Mouse (Mus musculus) intestine, embryonic 14.5 days (tissue): Measurements from ENCODE around the gene Brca1. TPM values are rescaled to one million over a fixed set of nuclear protein-coding genes. Genes with fewer than 3 reads are reported as not detected.
"Not testable (repeated sequence)": the region's sequence is repeated elsewhere in the genome, so short reads cannot be mapped to it uniquely, and the experiment has no call there.

Experiments used
- ATAC-seq: fragments of 200-750 bp; cut with Nextera tagmentation; replicated peaks from 2 replicates; pipeline ENCODE4 v1.8.0; 2017; ENCODE audit warnings: low read depth, moderate number of reproducible peaks, moderate TSS enrichment, moderate library complexity; ENCODE audit not compliant: low FRiP score, low TSS enrichment
- DNase-seq: peaks from one replicate; pipeline ENCODE4 v3.0.0-alpha.2; 2018; ENCODE audit warnings: low spot score
- H3K27ac ChIP-seq: fragments of 300-500 bp; sonication (generic); 2 replicates; pipeline ENCODE4 v1.5.1; 2014; ENCODE audit warnings: low read depth, mild to moderate bottlenecking, control low read depth
- H3K27me3 ChIP-seq: fragments of 300-500 bp; sonication (generic); replicated peaks from 2 replicates; pipeline ENCODE4 v1.6.1; 2014; ENCODE audit warnings: low read length, control low read depth; ENCODE audit not compliant: control insufficient read depth, insufficient read depth
- H3K36me3 ChIP-seq: fragments of 300-500 bp; sonication (generic); 2 replicates; pipeline ENCODE4 v1.6.1; 2014; ENCODE audit warnings: low read length, control low read depth; ENCODE audit not compliant: control insufficient read depth, insufficient read depth
- H3K4me1 ChIP-seq: fragments of 300-500 bp; sonication (generic); replicated peaks from 2 replicates; pipeline ENCODE4 v1.6.1; 2014; ENCODE audit warnings: low read length, control low read depth, mixed read lengths; ENCODE audit not compliant: control insufficient read depth, insufficient read depth
- H3K4me2 ChIP-seq: fragments of 300-500 bp; sonication (generic); 2 replicates; pipeline ENCODE4 v1.6.1; 2014; ENCODE audit warnings: low read length
- H3K4me3 ChIP-seq: fragments of 300-500 bp; sonication (generic); 2 replicates; pipeline ENCODE4 v1.5.1; 2014; ENCODE audit warnings: low read depth, low read length, control low read depth, mixed read lengths
- H3K9ac ChIP-seq: fragments of 300-500 bp; sonication (generic); 2 replicates; pipeline ENCODE4 v1.6.1; 2014; ENCODE audit warnings: mild to moderate bottlenecking, low read length
- H3K9me3 ChIP-seq: fragments of 300-500 bp; sonication (generic); 2 replicates; pipeline ENCODE4 v1.6.1; 2016; ENCODE audit warnings: low read length, control low read depth; ENCODE audit not compliant: control insufficient read depth
- WGBS: fragments of 180-500 bp; shearing (Covaris S2); extraction: QIAGEN DNeasy Blood & Tissue Kit; methylation state at CpG from one replicate; pipeline ENCODE4 v1.1.7; 2014; 5-methylcytosine and 5-hydroxymethylcytosine counted together
- polyA plus RNA-seq: library from polyadenylated mRNA; unstranded; fragments of >200 nt; fragmentation: Nextera tagmentation; extraction: Ambion mirVana; gene quantifications from 2 replicates; pipeline ENCODE4 v1.2.1, GENCODE M21; 2014

The Brca1 gene
- polyA plus RNA-seq, 1 experiment from 2014 or later, result 13.3 TPM

- Histone ChIP-seq H3K9me3 (no peaks in the 10 kb centered on the region), H3K4me1 (peaks cover 4% of the 10 kb centered on the region; the same call in 1 of the 2 replicates), H3K27ac (no peak overlapping the region), H3K36me3 (peaks cover 23% of the 10 kb centered on the region; the same call in 1 of the 2 replicates), H3K27me3 (no peaks in the 10 kb centered on the region), H3K4me3 (no peak overlapping the region), H3K4me2 (no peak overlapping the region), H3K9ac (no peak overlapping the region)
- DNase-seq (no peak), ATAC-seq (no peak)
- 75% methylated on average over 7 of the region's 7 CpGs for WGBS
Measured at GRCm38 (mm10) chr11:101455627-101456026, 96.1 kb downstream of the Brca1 start.

GRCm38 (mm10) chr11:101454702-101455101 is 97.1 kb downstream of the Brca1 start:
- Histone ChIP-seq H3K4me1 (peaks cover 4% of the 10 kb centered on the region; the same call in 1 of the 2 replicates), H3K9ac (no peak overlapping the region), H3K4me2 (no peak overlapping the region), H3K4me3 (no peak overlapping the region), H3K27me3 (no peaks in the 10 kb centered on the region), H3K9me3 (no peaks in the 10 kb centered on the region), H3K27ac (no peak overlapping the region), H3K36me3 (peaks cover 17% of the 10 kb centered on the region; the same call in 1 of the 2 replicates)
- DNase-seq (no peak), ATAC-seq (no peak)
- WGBS, result 71% methylated on average over 6 of the region's 6 CpGs

DNA sequence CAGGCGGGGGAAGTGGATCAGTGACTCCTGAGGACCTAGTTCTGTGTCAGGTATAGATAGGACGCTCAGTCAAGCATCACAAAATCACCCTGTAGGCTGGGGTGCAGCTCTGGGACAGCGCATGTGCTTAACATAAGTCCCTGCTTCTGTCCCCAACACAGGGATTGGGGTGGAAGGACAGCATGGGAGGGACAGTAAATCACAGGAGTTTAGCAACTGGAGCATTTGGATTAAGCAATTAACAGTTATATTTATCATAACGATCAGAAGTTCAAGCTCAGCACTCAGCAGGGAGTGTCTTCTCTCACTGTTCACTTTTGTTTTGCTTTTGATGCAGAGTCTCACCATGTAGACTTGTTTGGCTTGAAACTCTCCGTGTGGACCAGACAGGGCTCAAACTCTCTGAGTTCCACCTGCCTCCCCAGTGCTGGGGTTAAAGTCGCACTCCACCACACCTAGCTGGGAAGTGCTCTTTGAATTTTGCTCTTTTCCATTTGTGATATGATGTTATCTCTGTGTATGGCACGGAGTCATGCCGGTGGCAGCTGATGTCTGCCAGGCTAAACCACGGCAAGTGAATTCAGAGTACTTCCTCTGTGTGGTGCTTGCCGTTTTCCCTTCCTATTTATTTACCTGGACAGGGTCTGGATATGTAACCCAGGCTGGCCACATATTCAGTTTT is 99.5 kb downstream of the Brca1 start:
- H3K4me3 ChIP-seq, result no peak overlapping the region
- no peak for ATAC-seq
- no peaks in the 10 kb centered on the region for H3K27me3 ChIP-seq
- 0 out of 2 replicates have a peak, but pooled peaks cover 2% of the 10 kb centered on the region for H3K4me1 ChIP-seq
- no peak for DNase-seq
- no peak overlapping the region for H3K4me2 ChIP-seq
- WGBS, result 71% methylated on average over 10 of the region's 10 CpGs
- H3K9me3 ChIP-seq, result no peaks in the 10 kb centered on the region
- H3K27ac ChIP-seq, result no peak overlapping the region
- H3K36me3 ChIP-seq, result 0 out of 2 replicates have a peak, but pooled peaks cover under 1% of the 10 kb centered on the region
- H3K9ac ChIP-seq, result no peak overlapping the region

DNA sequence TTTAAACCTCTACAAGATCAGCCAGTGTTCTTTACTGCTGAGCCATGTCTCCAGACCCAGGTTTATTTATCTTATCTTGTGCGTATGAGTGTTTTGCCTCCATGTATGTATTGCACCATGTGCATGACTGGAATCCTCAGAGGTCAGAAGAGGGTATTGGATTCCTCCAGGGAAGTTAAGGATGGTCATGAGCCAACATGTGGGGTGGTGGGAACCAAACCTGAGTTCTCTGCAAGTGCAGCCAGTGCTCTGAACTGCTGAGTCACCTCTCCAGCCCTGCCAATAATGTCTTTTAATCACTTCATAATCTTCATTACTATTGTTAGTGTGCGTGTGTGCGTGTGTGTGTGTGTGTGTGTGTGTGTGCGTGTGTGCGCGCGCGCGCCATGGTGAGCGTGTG is 100.2 kb downstream of the Brca1 start:
- 89% methylated on average over 10 of the region's 10 CpGs for WGBS
- Histone ChIP-seq H3K27ac (no peak overlapping the region), H3K36me3 (no peaks in the 10 kb centered on the region), H3K4me3 (no peak overlapping the region), H3K4me2 (no peak overlapping the region), H3K27me3 (no peaks in the 10 kb centered on the region), H3K9ac (no peak overlapping the region), H3K4me1 (0 out of 2 replicates have a peak, but pooled peaks cover 2% of the 10 kb centered on the region), H3K9me3 (no peaks in the 10 kb centered on the region)
- DNase-seq, result no peak
- ATAC-seq, result no peak

DNA sequence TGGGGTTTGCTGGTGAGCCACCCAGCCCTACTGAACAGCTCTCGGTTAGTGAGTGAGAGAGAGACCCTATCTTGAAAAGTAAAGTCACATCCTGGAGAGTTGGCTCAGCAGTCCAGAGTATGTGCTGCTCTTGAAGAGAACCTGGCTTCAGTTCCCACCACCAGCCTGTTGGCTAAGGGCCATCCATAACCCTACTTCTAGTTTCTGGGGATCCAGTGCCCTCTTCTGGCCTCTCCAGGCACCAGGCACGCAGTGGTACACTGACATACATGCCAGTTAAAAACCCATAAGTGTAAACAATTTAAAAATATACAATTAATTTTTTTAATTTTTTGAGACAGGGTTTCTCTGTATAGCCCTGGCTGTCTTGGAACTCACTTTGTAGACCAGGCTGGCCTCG is 101.4 kb downstream of the Brca1 start:
- WGBS, result 86% methylated on average over 3 of the region's 3 CpGs

GRCm38 (mm10) chr11:101449596-101449995 is 102.2 kb downstream of the Brca1 start:
- WGBS, result 72% methylated on average over 4 of the region's 4 CpGs
- DNase-seq, H3K4me2 ChIP-seq, H3K27ac ChIP-seq, ATAC-seq, H3K4me3 ChIP-seq, H3K27me3 ChIP-seq, H3K4me1 ChIP-seq, H3K9me3 ChIP-seq, H3K9ac ChIP-seq: not testable (repeated sequence)
- peaks cover 14% of the 10 kb centered on the region for H3K36me3 ChIP-seq

More for the DNA sequence above, 101.4 kb downstream of the Brca1 start:
- ATAC-seq (no peak), DNase-seq (no peak)
- H3K4me3 ChIP-seq, result no peak overlapping the region
- no peaks in the 10 kb centered on the region for H3K9me3 ChIP-seq
- H3K4me2 ChIP-seq, result no peak overlapping the region
- H3K27ac ChIP-seq, result no peak overlapping the region
- 0 out of 2 replicates have a peak, but pooled peaks cover 2% of the 10 kb centered on the region for H3K4me1 ChIP-seq
- peaks cover 6% of the 10 kb centered on the region for H3K36me3 ChIP-seq
- H3K27me3 ChIP-seq, result no peaks in the 10 kb centered on the region
- no peak overlapping the region for H3K9ac ChIP-seq

DNA sequence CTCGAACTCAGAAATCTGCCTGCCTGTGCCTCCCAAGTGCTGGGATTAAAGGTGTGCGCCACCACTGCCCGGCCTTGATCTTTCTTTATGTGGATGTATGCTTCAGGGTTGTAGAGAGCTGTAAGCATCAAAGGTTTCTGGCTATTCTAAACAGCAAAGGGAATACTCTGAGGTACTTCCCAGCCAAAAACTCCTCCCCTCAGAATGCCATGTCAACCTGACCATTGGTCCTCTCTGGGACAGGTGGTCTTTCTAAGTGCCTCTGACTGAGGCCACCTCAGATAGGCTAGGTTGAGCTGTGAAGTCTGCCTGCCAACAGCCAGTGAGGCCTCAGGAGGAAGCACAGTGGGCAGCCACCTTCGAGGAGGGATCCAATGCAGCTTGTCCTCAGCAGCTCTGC is 102.9 kb downstream of the Brca1 start:
- peaks cover 21% of the 10 kb centered on the region for H3K36me3 ChIP-seq
- no peaks in the 10 kb centered on the region for H3K27me3 ChIP-seq
- H3K4me2 ChIP-seq, result peak overlapping the region; percentile 50
- DNase-seq (no peak), ATAC-seq (0 out of 2 replicates have a peak, but pooled peaks have one; percentile 1)
- 80% methylated on average over 4 of the region's 4 CpGs for WGBS
- peak overlapping the region; percentile 39 for H3K4me3 ChIP-seq
- peaks cover 6% of the 10 kb centered on the region for H3K4me1 ChIP-seq
- no peak overlapping the region for H3K9ac ChIP-seq
- no peaks in the 10 kb centered on the region for H3K9me3 ChIP-seq
- peak overlapping the region; percentile 44; the same call in 1 of the 2 replicates for H3K27ac ChIP-seq

GRCm38 (mm10) chr11:101448274-101448746 is 103.4 kb downstream of the Brca1 start, which contains the start of gene Ifi35:
Gene Ifi35, plus strand, starts transcription at chr11:101448407.
- ATAC-seq (peak; percentile 47), DNase-seq (peak; percentile 78)
- Histone ChIP-seq H3K4me2 (peak within 1 kb of the TSS; percentile 50), H3K27me3 (no peaks in the 10 kb centered on the region), H3K36me3 (peaks cover 27% of the 10 kb centered on the region), H3K9me3 (no peaks in the 10 kb centered on the region), H3K4me1 (peaks cover 11% of the 10 kb centered on the region), H3K9ac (peak within 1 kb of the TSS; percentile 42), H3K27ac (peak within 1 kb of the TSS; percentile 44), H3K4me3 (peak within 1 kb of the TSS; percentile 39)
- 24% methylated on average over 10 of the region's 10 CpGs for WGBS
